Mouse (Mus musculus): Measurements from ENCODE around the gene Lysmd1. TPM values are rescaled to one million over a fixed set of nuclear protein-coding genes. Genes with fewer than 3 reads are reported as not detected.

Lysmd1 gene
- polyA plus RNA-seq, 2 experiments: 11.7 to 13.3 TPM

- no peak for ATAC-seq (ENCODE audit: low FRiP score, low read depth)
- no peak overlapping the region for H3K4me2 ChIP-seq (replicated peaks; ENCODE audit: low read depth, low read length, severe bottlenecking)
- DNase-seq (ENCODE audit: low spot score): no peak
- H3K27ac ChIP-seq (replicated peaks; ENCODE audit: low read depth, low read length): no peak overlapping the region
- H3K9me3 ChIP-seq (ENCODE audit: control insufficient read depth, low read length): no peaks in the 10 kb centered on the region
- H3K36me3 ChIP-seq (ENCODE audit: control insufficient read depth, insufficient read depth, low read length): peaks cover 82% of the 10 kb centered on the region
- H3K4me1 ChIP-seq (ENCODE audit: control insufficient read depth, insufficient read depth, low read length): no peaks in the 10 kb centered on the region
- no peaks in the 10 kb centered on the region for H3K27me3 ChIP-seq (ENCODE audit: control insufficient read depth, insufficient read depth, low read length)
- no peak overlapping the region for H3K4me3 ChIP-seq (replicated peaks; ENCODE audit: low read length)
- no peak for TF ChIP-seq POLR2A (IDR thresholded peaks at IDR 0.05; ENCODE audit: borderline replicate concordance, extremely low read depth, insufficient read depth, insufficient read length)
- H3K9ac ChIP-seq (ENCODE audit: low read depth, low read length, severe bottlenecking): no peak overlapping the region
- 76% methylated on average over 2 of the region's 2 CpGs for WGBS
Measured at GRCm38 (mm10) chr3:95117751-95118150, 16.1 kb upstream of the Lysmd1 start.

GRCm38 (mm10) chr3:95121580-95121979, 12.3 kb upstream of the Lysmd1 start:
- no peak for DNase-seq (ENCODE audit: low spot score)
- ATAC-seq (ENCODE audit: low FRiP score, low read depth): no peak
- Histone ChIP-seq H3K9ac (ENCODE audit: low read depth, low read length, severe bottlenecking) (no peak overlapping the region), H3K27me3 (ENCODE audit: control insufficient read depth, insufficient read depth, low read length) (no peaks in the 10 kb centered on the region), H3K36me3 (ENCODE audit: control insufficient read depth, insufficient read depth, low read length) (peaks cover 64% of the 10 kb centered on the region), H3K9me3 (ENCODE audit: control insufficient read depth, low read length) (no peaks in the 10 kb centered on the region), H3K4me1 (ENCODE audit: control insufficient read depth, insufficient read depth, low read length) (peaks cover 11% of the 10 kb centered on the region), H3K4me2 (replicated peaks; ENCODE audit: low read depth, low read length, severe bottlenecking) (no peak overlapping the region), H3K4me3 (replicated peaks; ENCODE audit: low read length) (no peak overlapping the region), H3K27ac (replicated peaks; ENCODE audit: low read depth, low read length) (0 out of 2 replicates have a peak overlapping the region, but pooled peaks have one; percentile 20)
- 70% methylated on average over 6 of the region's 6 CpGs for WGBS
- TF ChIP-seq POLR2A (IDR thresholded peaks at IDR 0.05; ENCODE audit: borderline replicate concordance, extremely low read depth, insufficient read depth, insufficient read length): no peak

- H3K4me3 ChIP-seq (replicated peaks; ENCODE audit: low read length): no peak within 1 kb of the TSS
- no peaks in the 10 kb centered on the region for H3K9me3 ChIP-seq (ENCODE audit: control insufficient read depth, low read length)
- WGBS: 50% methylated on average over 6 of the region's 6 CpGs
- DNase-seq (ENCODE audit: low spot score): no peak
- H3K36me3 ChIP-seq (ENCODE audit: control insufficient read depth, insufficient read depth, low read length): peaks cover 44% of the 10 kb centered on the region
- H3K4me2 ChIP-seq (replicated peaks; ENCODE audit: low read depth, low read length, severe bottlenecking): no peak within 1 kb of the TSS
- peak; percentile 57 for ATAC-seq (ENCODE audit: low FRiP score, low read depth)
- no peaks in the 10 kb centered on the region for H3K27me3 ChIP-seq (ENCODE audit: control insufficient read depth, insufficient read depth, low read length)
- no peak for TF ChIP-seq POLR2A (IDR thresholded peaks at IDR 0.05; ENCODE audit: borderline replicate concordance, extremely low read depth, insufficient read depth, insufficient read length)
- H3K27ac ChIP-seq (replicated peaks; ENCODE audit: low read depth, low read length): peak within 1 kb of the TSS; percentile 39; the same call in 1 of the 2 replicates
- no peak within 1 kb of the TSS for H3K9ac ChIP-seq (ENCODE audit: low read depth, low read length, severe bottlenecking)
- peaks cover 11% of the 10 kb centered on the region for H3K4me1 ChIP-seq (ENCODE audit: control insufficient read depth, insufficient read depth, low read length)
Measured at GRCm38 (mm10) chr3:95124246-95124645, 9.6 kb upstream of the Lysmd1 start, which contains the start of gene Tmod4. Gene Tmod4, plus strand, starts transcription at chr3:95124476.

GRCm38 (mm10) chr3:95124972-95125371, 8.9 kb upstream of the Lysmd1 start:
- 12% methylated on average over 5 of the region's 5 CpGs for WGBS
- Histone ChIP-seq H3K36me3 (ENCODE audit: control insufficient read depth, insufficient read depth, low read length) (peaks cover 43% of the 10 kb centered on the region), H3K4me1 (ENCODE audit: control insufficient read depth, insufficient read depth, low read length) (peaks cover 11% of the 10 kb centered on the region), H3K4me3 (replicated peaks; ENCODE audit: low read length) (no peak overlapping the region), H3K27ac (replicated peaks; ENCODE audit: low read depth, low read length) (peak overlapping the region; percentile 39; the same call in 1 of the 2 replicates), H3K4me2 (replicated peaks; ENCODE audit: low read depth, low read length, severe bottlenecking) (no peak overlapping the region), H3K27me3 (ENCODE audit: control insufficient read depth, insufficient read depth, low read length) (no peaks in the 10 kb centered on the region), H3K9me3 (ENCODE audit: control insufficient read depth, low read length) (no peaks in the 10 kb centered on the region), H3K9ac (ENCODE audit: low read depth, low read length, severe bottlenecking) (no peak overlapping the region)
- ATAC-seq (ENCODE audit: low FRiP score, low read depth): peak; percentile 56
- peak; percentile 83 for DNase-seq (ENCODE audit: low spot score)
- no peak for TF ChIP-seq POLR2A (IDR thresholded peaks at IDR 0.05; ENCODE audit: borderline replicate concordance, extremely low read depth, insufficient read depth, insufficient read length)

GRCm38 (mm10) chr3:95129226-95129651, 4.6 kb upstream of the Lysmd1 start:
- H3K36me3 ChIP-seq (ENCODE audit: control insufficient read depth, insufficient read depth, low read length): peaks cover 18% of the 10 kb centered on the region
- peak; percentile 7 for DNase-seq (ENCODE audit: low spot score)
- WGBS: 36% methylated on average over 6 of the region's 6 CpGs
- no peak overlapping the region for H3K9ac ChIP-seq (ENCODE audit: low read depth, low read length, severe bottlenecking)
- no peak overlapping the region for H3K4me3 ChIP-seq (replicated peaks; ENCODE audit: low read length)
- ATAC-seq (ENCODE audit: low FRiP score, low read depth): no peak
- TF ChIP-seq POLR2A (IDR thresholded peaks at IDR 0.05; ENCODE audit: borderline replicate concordance, extremely low read depth, insufficient read depth, insufficient read length): no peak
- no peak overlapping the region for H3K27ac ChIP-seq (replicated peaks; ENCODE audit: low read depth, low read length)
- peaks cover 15% of the 10 kb centered on the region for H3K4me1 ChIP-seq (ENCODE audit: control insufficient read depth, insufficient read depth, low read length)
- H3K9me3 ChIP-seq (ENCODE audit: control insufficient read depth, low read length): no peaks in the 10 kb centered on the region
- H3K27me3 ChIP-seq (ENCODE audit: control insufficient read depth, insufficient read depth, low read length): no peaks in the 10 kb centered on the region
- H3K4me2 ChIP-seq (replicated peaks; ENCODE audit: low read depth, low read length, severe bottlenecking): no peak overlapping the region
